Mouse (Mus musculus): ENCODE data around the gene Cenpx. TPM values are rescaled to one million over a fixed set of nuclear protein-coding genes. Genes with fewer than 3 reads are reported as not detected.
A peak's percentile ranks its signal among the peaks of the same experiment; 100 is the strongest.
"Not testable (repeated sequence)": the region's sequence is repeated elsewhere in the genome, so short reads cannot be mapped to it uniquely, and the experiment has no call there.

Cenpx gene
- polyA plus RNA-seq, 1 experiment from 2014 or later, result 166 TPM

- H3K4me2 ChIP-seq, result no peak overlapping the region
- ATAC-seq (ENCODE audit: insufficient number of reproducible peaks, low FRiP score, low TSS enrichment, low read depth), result no peak
- 0 out of 2 replicates have a peak, but pooled peaks cover 8% of the 10 kb centered on the region for H3K4me1 ChIP-seq
- H3K27ac ChIP-seq, result no peak overlapping the region
- no peaks in the 10 kb centered on the region for H3K27me3 ChIP-seq
- peaks cover 61% of the 10 kb centered on the region for H3K36me3 ChIP-seq
- no peaks in the 10 kb centered on the region for H3K9me3 ChIP-seq
- no peak overlapping the region for H3K4me3 ChIP-seq
- no peak overlapping the region for H3K9ac ChIP-seq
- 82% methylated on average over 3 of the region's 3 CpGs for WGBS
These were observed 24.2 kb downstream of the Cenpx start for GRCm38 (mm10) chr11:120689365-120689764.

- Histone ChIP-seq H3K4me2 (no peak overlapping the region), H3K4me1 (0 out of 2 replicates have a peak, but pooled peaks cover 7% of the 10 kb centered on the region), H3K9ac (no peak overlapping the region), H3K27ac (peak overlapping the region; percentile 77), H3K27me3 (no peaks in the 10 kb centered on the region), H3K9me3 (no peaks in the 10 kb centered on the region), H3K4me3 (no peak overlapping the region), H3K36me3 (peaks cover 72% of the 10 kb centered on the region)
- peak; percentile 60; the same call in 1 of the 2 replicates for ATAC-seq (ENCODE audit: insufficient number of reproducible peaks, low FRiP score, low TSS enrichment, low read depth)
- WGBS, result 64% methylated on average over 20 of the region's 20 CpGs
These were observed 26.8 kb downstream of the Cenpx start for GRCm38 (mm10) chr11:120686650-120687272.

GRCm38 (mm10) chr11:120684660-120685059 is 28.9 kb downstream of the Cenpx start:
- 72% methylated on average over 2 of the region's 2 CpGs for WGBS
- no peak for ATAC-seq (ENCODE audit: insufficient number of reproducible peaks, low FRiP score, low TSS enrichment, low read depth)
- Histone ChIP-seq H3K36me3 (peaks cover 78% of the 10 kb centered on the region), H3K9me3 (no peaks in the 10 kb centered on the region), H3K27me3 (no peaks in the 10 kb centered on the region), H3K4me3 (no peak overlapping the region), H3K27ac (no peak overlapping the region), H3K4me1 (0 out of 2 replicates have a peak, but pooled peaks cover 7% of the 10 kb centered on the region), H3K9ac (no peak overlapping the region), H3K4me2 (no peak overlapping the region)

GRCm38 (mm10) chr11:120684086-120684485 is 29.5 kb downstream of the Cenpx start:
- H3K27ac ChIP-seq, result no peak overlapping the region
- no peaks in the 10 kb centered on the region for H3K9me3 ChIP-seq
- H3K36me3 ChIP-seq, result peaks cover 78% of the 10 kb centered on the region
- H3K27me3 ChIP-seq, result no peaks in the 10 kb centered on the region
- 0 out of 2 replicates have a peak, but pooled peaks cover 7% of the 10 kb centered on the region for H3K4me1 ChIP-seq
- no peak for ATAC-seq (ENCODE audit: insufficient number of reproducible peaks, low FRiP score, low TSS enrichment, low read depth)
- H3K4me2 ChIP-seq, result no peak overlapping the region
- 62% methylated on average over 2 of the region's 2 CpGs for WGBS
- H3K9ac ChIP-seq, result no peak overlapping the region
- H3K4me3 ChIP-seq, result no peak overlapping the region

GRCm38 (mm10) chr11:120683536-120683935 is 30.0 kb downstream of the Cenpx start:
- no peak overlapping the region for H3K4me2 ChIP-seq
- 84% methylated on average over 3 of the region's 3 CpGs for WGBS
- H3K36me3 ChIP-seq, result peaks cover 77% of the 10 kb centered on the region
- H3K27ac ChIP-seq, result no peak overlapping the region
- no peaks in the 10 kb centered on the region for H3K27me3 ChIP-seq
- ATAC-seq (ENCODE audit: insufficient number of reproducible peaks, low FRiP score, low TSS enrichment, low read depth), result no peak
- H3K4me1 ChIP-seq, result 0 out of 2 replicates have a peak, but pooled peaks cover 7% of the 10 kb centered on the region
- no peak overlapping the region for H3K4me3 ChIP-seq
- no peak overlapping the region for H3K9ac ChIP-seq
- H3K9me3 ChIP-seq, result no peaks in the 10 kb centered on the region

- H3K9ac ChIP-seq, result no peak overlapping the region
- 86% methylated on average over 5 of the region's 5 CpGs for WGBS
These were observed 30.9 kb downstream of the Cenpx start for GRCm38 (mm10) chr11:120682683-120683082.

GRCm38 (mm10) chr11:120679909-120680308 is 33.6 kb downstream of the Cenpx start:
- 69% methylated on average over 3 of the region's 3 CpGs for WGBS
- Histone ChIP-seq H3K9me3 (no peaks in the 10 kb centered on the region), H3K9ac (no peak overlapping the region), H3K4me3 (no peak overlapping the region), H3K4me2 (no peak overlapping the region), H3K27me3 (no peaks in the 10 kb centered on the region), H3K36me3 (peaks cover 75% of the 10 kb centered on the region), H3K27ac (no peak overlapping the region), H3K4me1 (no peaks in the 10 kb centered on the region)
- ATAC-seq (ENCODE audit: insufficient number of reproducible peaks, low FRiP score, low TSS enrichment, low read depth), result no peak

More at GRCm38 (mm10) chr11:120682683-120683082, 30.9 kb downstream of the Cenpx start:
- H3K4me2 ChIP-seq, result no peak overlapping the region
- H3K27ac ChIP-seq, result no peak overlapping the region
- H3K4me1 ChIP-seq, result 0 out of 2 replicates have a peak, but pooled peaks cover 7% of the 10 kb centered on the region
- H3K36me3 ChIP-seq, result peaks cover 79% of the 10 kb centered on the region
- no peak for ATAC-seq (ENCODE audit: insufficient number of reproducible peaks, low FRiP score, low TSS enrichment, low read depth)
- no peaks in the 10 kb centered on the region for H3K9me3 ChIP-seq
- no peak overlapping the region for H3K4me3 ChIP-seq
- H3K27me3 ChIP-seq, result no peaks in the 10 kb centered on the region

GRCm38 (mm10) chr11:120676951-120677350 is 36.6 kb downstream of the Cenpx start:
- Histone ChIP-seq H3K4me1 (peaks cover 14% of the 10 kb centered on the region), H3K4me2 (no peak overlapping the region), H3K9me3 (no peaks in the 10 kb centered on the region), H3K27ac (no peak overlapping the region), H3K4me3 (no peak overlapping the region), H3K36me3 (peaks cover 51% of the 10 kb centered on the region), H3K9ac (no peak overlapping the region), H3K27me3 (no peaks in the 10 kb centered on the region)
- ATAC-seq (ENCODE audit: insufficient number of reproducible peaks, low FRiP score, low TSS enrichment, low read depth), result no peak
- WGBS, result 89% methylated on average over 4 of the region's 4 CpGs

- Histone ChIP-seq H3K36me3 (peaks cover 42% of the 10 kb centered on the region), H3K4me1 (peaks cover 14% of the 10 kb centered on the region)
- WGBS, result 75% methylated on average over 4 of the region's 5 CpGs
- H3K9ac ChIP-seq; H3K27me3 ChIP-seq; H3K4me3 ChIP-seq; ATAC-seq (ENCODE audit: insufficient number of reproducible peaks, low FRiP score, low TSS enrichment, low read depth); H3K9me3 ChIP-seq; H3K27ac ChIP-seq; H3K4me2 ChIP-seq: not testable (repeated sequence)
These were observed 37.7 kb downstream of the Cenpx start for GRCm38 (mm10) chr11:120675875-120676274.

GRCm38 (mm10) chr11:120673594-120674122 is 39.9 kb downstream of the Cenpx start:
- Histone ChIP-seq H3K9ac (peak overlapping the region; percentile 62), H3K27me3 (no peaks in the 10 kb centered on the region), H3K27ac (peak overlapping the region; percentile 94), H3K4me3 (peak overlapping the region; percentile 90), H3K4me2 (peak overlapping the region; percentile 77), H3K9me3 (no peaks in the 10 kb centered on the region), H3K4me1 (peaks cover 14% of the 10 kb centered on the region), H3K36me3 (peaks cover 21% of the 10 kb centered on the region)
- 40% methylated on average over 12 of the region's 12 CpGs for WGBS
- no peak for ATAC-seq (ENCODE audit: insufficient number of reproducible peaks, low FRiP score, low TSS enrichment, low read depth)

- peak; percentile 96 for ATAC-seq (ENCODE audit: insufficient number of reproducible peaks, low FRiP score, low TSS enrichment, low read depth)
- Histone ChIP-seq H3K4me2 (peak within 1 kb of the TSS; percentile 77), H3K9ac (peak within 1 kb of the TSS; percentile 62), H3K4me3 (peak within 1 kb of the TSS; percentile 90), H3K36me3 (peaks cover 14% of the 10 kb centered on the region), H3K27ac (peak within 1 kb of the TSS; percentile 94), H3K27me3 (no peaks in the 10 kb centered on the region), H3K9me3 (no peaks in the 10 kb centered on the region), H3K4me1 (peaks cover 14% of the 10 kb centered on the region)
- under 1% methylated on average over 83 of the region's 83 CpGs for WGBS
These were observed 40.6 kb downstream of the Cenpx start, which contains the start of gene Aspscr1 for GRCm38 (mm10) chr11:120672687-120673593. Gene Aspscr1, plus strand, starts transcription at chr11:120672973.

Data from limb, embryonic 15.5 days (tissue).